Comparison of ENCODE assay signal across 34 mouse cellular contexts in genomic region chr5:37100813-37101212, GRCm38 (mm10). TPM values are rescaled to one million over a fixed set of nuclear protein-coding genes. Genes with fewer than 3 reads are reported as not detected.
"Had no signal": no experiment of that assay in that cellular context is flagged by ENCODE, and none has a peak within 500 bp of the region (broad histone marks: within the 10 kb centered on the region; RNA-seq: fewer than 3 reads in every experiment).

No protein-coding gene starts in this region.

- H3K9me3 ChIP-seq: heart, embryonic 10.5 days; heart, embryonic 12.5 days; hindbrain, embryonic 10.5 days; hindbrain, embryonic 12.5 days; intestine, embryonic 15.5 days; limb, embryonic 10.5 days; limb, embryonic 12.5 days; liver, embryonic 13.5 days; liver, embryonic 15.5 days had no signal

- H3K36me3 ChIP-seq: heart, embryonic 10.5 days; heart, embryonic 12.5 days; hindbrain, embryonic 10.5 days; hindbrain, embryonic 12.5 days; intestine, embryonic 15.5 days; limb, embryonic 10.5 days; limb, embryonic 12.5 days; liver, embryonic 13.5 days; liver, embryonic 15.5 days had no signal

- H3K27ac ChIP-seq: gastrocnemius, adult 2 months; heart, embryonic 10.5 days; hindbrain, embryonic 10.5 days; hindbrain, embryonic 12.5 days; hindbrain, embryonic 14.5 days; intestine, embryonic 15.5 days; limb, embryonic 10.5 days; limb, embryonic 12.5 days; liver, embryonic 13.5 days; liver, embryonic 15.5 days had no signal

- H3K4me2 ChIP-seq: heart, embryonic 12.5 days; hindbrain, embryonic 12.5 days; hindbrain, embryonic 14.5 days; intestine, embryonic 15.5 days; limb, embryonic 12.5 days; liver, embryonic 11.5 days; liver, embryonic 13.5 days; liver, embryonic 15.5 days had no signal

- H3K4me3 ChIP-seq: gastrocnemius, adult 2 months; heart, embryonic 10.5 days; heart, embryonic 12.5 days; hindbrain, embryonic 10.5 days; hindbrain, embryonic 12.5 days; intestine, embryonic 15.5 days; limb, embryonic 10.5 days; limb, embryonic 12.5 days; liver, embryonic 13.5 days; liver, embryonic 15.5 days had no signal

- H3K4me1 ChIP-seq: heart, embryonic 10.5 days; heart, embryonic 12.5 days; hindbrain, embryonic 12.5 days; intestine, embryonic 15.5 days; limb, embryonic 10.5 days; limb, embryonic 12.5 days; liver, embryonic 13.5 days; liver, embryonic 15.5 days had no signal

- ATAC-seq: hindbrain, embryonic 16.5 days; inflammation-experienced regulatory T-cells, adult 6 months; intestine, embryonic 15.5 days; intestine, postnatal 0 days had no signal

- H3K9ac ChIP-seq: heart, embryonic 12.5 days; hindbrain, embryonic 12.5 days; hindbrain, embryonic 14.5 days; intestine, embryonic 15.5 days; limb, embryonic 12.5 days; liver, embryonic 13.5 days; liver, embryonic 15.5 days had no signal

- DNase-seq: gastrocnemius, adult 2 months; gastrocnemius, postnatal 10 days; gastrocnemius, postnatal 25 days; heart, adult 18-20 months; heart, postnatal 10 days; heart, postnatal 4 days; kidney, adult 18-20 months; kidney, adult 8-10 months; kidney, postnatal 10 days; kidney, postnatal 25 days; kidney, postnatal 4 days; layer of hippocampus, adult 9-11 months; liver; liver, embryonic 13.5 days had no signal

- H3K27me3 ChIP-seq: hindbrain, embryonic 12.5 days; intestine, embryonic 15.5 days; liver, embryonic 13.5 days; liver, embryonic 15.5 days had no signal

RNA-seq across cellular contexts. Expression of gene Gm1043, which starts 15.6 kb away (rescaled TPM):
- total RNA-seq: gastrocnemius, adult 2 months; gastrocnemius, postnatal 10 days; gastrocnemius, postnatal 25 days; gastrocnemius, postnatal 4 days; granulocyte monocyte progenitor cell, adult 5-6 weeks; heart, postnatal 10 days; heart, postnatal 25 days; heart, postnatal 4 days had no signal
- polyA plus RNA-seq: heart, embryonic 10.5 days; heart, embryonic 12.5 days; heart, embryonic 14.5 days; heart, embryonic 16.5 days; kidney, embryonic 14.5 days; kidney, embryonic 16.5 days; limb, embryonic 10.5 days; limb, embryonic 12.5 days; liver, embryonic 11.5 days; liver, embryonic 13.5 days; liver, embryonic 15.5 days had no signal
